Mouse (Mus musculus) v-Abl transformed pro-B cells (cell line): Measurements from ENCODE around the gene Cfap100.

Source experiments
- in situ Hi-C, 2 experiments: fragments of 400-800 bp; cut with MboI; formaldehyde crosslinking; loops; one replicate each; pipeline ENCODE4 v1.15.1; 2025; ENCODE audit not compliant: unreplicated experiment in 2 of 2

Gene Cfap100

DNA sequence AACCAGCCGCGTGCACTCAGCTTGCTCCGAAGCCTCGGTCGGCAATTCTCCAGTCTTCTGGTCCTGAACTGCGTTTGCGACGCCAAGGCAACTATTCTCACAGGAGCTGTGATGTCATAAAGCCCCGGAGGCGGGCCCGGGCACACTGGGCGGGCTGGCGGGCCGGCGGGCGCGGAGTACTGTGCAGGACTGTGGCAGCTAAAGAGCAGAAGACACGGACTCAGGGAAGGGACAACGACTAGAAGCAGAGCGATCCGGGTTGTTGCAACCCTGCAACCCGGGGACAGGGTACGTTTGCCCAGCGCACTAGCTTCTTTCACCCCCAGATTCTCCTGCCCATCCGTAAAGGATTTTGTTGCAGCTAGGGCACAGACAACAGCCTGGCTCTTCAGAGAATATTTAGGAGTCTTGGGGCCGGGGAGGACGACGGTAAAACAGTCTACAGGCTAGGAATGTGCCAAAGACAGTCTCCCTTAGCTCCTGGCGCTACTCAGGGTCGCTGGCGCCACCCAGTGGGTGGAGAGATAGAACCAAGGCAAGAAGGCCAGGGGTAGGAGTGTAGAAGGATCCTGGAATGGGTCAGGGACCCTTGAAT lies at the start of gene Cfap100:
TSS of gene Cfap100 (minus strand) at position 418 of the 595 bp plus-strand sequence.
- in situ Hi-C loops = no loop called here

DNA sequence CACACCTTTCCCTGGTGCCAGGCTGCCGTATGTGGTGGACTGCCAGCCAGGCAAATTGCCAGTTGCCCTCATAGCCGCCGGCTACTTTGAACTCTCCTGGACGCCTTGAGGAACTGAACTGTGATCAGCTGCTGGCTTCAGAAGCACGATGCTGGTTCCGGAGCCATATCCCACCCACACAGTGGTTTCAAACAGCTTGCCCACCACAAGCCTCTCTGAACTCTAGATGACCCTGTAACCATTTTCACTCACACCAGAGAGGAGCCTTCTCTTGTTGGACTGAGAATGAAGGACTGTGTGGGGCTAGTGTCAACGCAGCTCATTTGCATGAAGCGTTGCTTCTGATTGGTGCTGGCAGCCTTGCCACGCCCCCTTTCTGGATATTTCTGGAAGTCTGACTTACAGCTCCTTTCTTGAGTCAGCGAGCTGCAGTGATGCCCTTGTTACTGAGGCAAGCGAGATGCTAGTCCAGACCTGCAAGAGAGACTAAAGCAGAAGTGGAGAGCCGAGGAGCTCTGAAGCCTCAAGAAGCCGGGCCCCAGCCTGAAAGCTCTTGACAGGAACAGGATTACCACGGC lies 48.4 kb upstream of the Cfap100 start:
- in situ Hi-C loops = no loop called here

GRCm38 (mm10) chr6:90475854-90476212 lies 47.2 kb upstream of the Cfap100 start:
- in situ Hi-C loops = no loop called here

- in situ Hi-C loops = no loop called here
Observed at GRCm38 (mm10) chr6:90475176-90475853, 46.7 kb upstream of the Cfap100 start.

DNA sequence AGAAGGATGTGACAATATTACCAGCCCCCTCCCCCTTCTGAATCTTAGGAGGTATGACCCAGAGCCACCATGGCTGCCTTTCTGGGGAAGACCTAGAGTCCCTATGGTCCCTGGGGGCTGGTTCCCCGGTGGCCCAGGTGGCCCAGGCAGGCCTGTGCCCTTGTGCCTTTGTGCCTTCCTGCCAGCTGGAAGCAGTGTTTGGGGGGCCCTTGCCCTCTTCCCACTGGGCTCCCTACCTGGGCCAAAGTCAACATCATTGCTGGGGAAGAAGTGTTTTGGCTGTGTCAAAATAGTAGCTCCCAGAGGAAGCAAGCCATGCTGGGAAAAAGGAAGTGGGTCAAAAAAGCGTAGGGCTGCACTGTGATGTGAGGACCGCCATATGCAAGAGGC lies 45.8 kb upstream of the Cfap100 start:
- in situ Hi-C loops = no loop called here

DNA sequence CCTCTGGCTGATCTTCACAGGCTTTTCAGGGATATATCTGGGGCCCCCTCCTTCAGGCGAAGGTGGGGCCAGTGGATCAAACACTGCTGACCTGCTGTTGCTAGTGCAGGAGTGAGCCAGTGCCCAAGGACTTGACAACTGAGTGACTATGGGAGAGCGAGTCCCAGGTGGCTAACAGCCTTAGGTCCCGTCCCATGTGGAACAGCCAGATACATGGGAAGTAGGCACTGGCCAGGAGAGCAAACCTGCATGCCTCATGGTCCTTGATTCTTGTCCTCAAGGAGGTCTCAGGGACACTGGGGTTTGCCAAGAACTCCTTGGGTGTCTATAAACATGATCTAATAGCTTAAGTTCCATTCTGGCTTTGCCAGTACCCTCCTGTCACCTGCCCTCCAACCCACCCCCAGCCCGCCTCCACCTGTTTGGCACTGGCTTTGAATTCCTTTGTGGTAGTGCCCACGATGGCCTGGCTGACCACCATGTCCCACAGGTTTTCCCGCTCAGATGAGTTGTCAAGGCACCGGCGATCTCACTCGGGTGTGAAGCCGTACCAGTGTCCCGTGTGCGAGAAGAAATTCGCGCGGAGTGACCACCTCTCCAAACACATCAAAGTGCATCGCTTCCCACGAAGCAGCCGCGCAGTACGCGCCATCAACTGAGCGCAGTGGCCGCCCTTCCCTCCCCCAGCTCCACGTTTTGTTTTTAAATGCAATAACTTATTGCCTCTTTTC lies 45.2 kb upstream of the Cfap100 start:
- in situ Hi-C loops = no loop called here

DNA sequence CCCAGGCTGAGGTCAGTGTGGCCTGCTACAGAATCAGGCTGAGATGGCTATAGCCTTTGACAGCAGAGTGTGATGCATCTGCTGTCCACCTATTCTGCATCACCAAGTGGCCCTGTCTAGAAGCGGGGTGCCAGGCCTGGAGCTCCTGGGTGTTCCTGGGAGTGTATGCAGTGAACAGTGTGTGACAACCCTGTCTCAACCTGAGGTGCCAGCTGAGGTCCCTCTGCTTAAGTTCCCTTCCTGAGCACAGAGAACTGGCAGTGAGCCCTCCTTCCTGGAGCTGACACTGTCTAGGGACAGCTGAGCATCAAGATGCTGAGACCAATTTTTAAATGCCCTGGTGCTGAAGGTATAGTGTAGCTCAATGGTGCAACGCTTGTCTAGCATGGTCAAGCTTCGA lies 44.1 kb upstream of the Cfap100 start:
- in situ Hi-C loops = no loop called here

- in situ Hi-C loops = no loop called here
Observed at GRCm38 (mm10) chr6:90472079-90472478, 43.5 kb upstream of the Cfap100 start.

DNA sequence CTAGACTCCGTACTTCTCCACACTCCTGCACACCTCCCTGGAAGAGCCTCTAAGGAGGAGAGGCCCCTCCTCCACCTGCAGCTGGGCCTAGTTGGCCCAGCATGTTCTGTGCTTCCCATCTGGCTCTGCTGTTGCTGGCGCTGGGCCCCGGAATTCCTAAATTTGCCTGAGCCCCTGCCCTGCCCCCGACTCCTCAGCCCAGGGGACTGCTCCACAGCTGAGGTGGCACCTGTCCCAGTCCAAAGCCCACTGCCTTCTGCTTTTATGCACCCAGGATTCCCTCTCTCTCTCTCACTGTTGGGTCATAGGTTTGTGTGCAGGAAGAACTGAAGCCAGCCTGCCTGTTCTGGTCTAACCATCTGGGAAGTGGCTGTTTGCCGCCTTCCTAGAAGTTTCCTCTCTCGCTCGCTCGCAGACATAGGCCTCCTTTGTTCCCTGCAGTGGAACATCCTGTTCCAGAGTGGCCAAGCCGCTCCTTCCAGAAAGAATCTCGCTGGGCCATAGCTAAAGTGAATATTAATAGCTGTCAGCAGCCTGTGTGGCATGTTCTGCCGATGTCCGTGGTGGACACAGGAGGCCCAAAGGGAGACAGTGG lies 42.4 kb upstream of the Cfap100 start:
- in situ Hi-C loops = no loop called here

DNA sequence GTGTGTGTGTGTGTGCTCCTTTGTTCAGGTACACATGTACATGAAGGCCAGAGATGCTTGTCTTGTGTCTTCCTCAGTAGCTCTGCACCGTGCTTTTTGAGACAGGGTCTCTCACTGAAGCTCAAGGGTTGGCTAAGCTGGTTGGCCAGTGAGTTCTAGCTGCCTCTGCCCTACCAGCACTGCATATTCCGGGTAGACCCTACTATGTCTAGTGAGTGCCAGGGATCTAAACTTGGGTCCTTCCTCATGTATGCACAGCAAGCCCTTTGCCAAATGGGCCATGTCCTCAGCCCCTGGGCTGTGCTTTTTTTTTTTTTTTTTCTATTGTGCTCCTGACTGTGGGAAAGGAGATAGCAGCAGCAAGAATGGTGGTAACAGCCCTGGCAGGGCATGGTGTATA lies 41.7 kb upstream of the Cfap100 start:
- in situ Hi-C loops = no loop called here

DNA sequence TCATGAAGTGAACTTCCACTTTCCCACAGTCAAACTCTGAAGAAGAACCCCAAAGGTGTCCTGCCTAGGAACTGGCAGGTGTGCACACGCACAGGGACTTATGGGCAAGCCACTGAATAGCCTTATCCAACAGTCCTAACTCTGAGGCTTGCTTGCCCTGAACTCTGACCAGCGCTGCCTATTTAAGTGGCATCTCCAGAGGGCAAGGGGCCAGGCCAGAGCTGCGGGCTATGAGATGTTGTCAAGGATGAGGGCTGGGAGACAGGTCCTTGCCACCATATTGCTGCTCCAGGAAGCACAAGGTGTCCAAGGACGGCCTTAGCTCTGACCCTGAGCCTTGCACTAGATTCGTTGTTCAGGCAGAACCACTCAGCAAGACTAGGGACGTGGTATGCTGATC lies 40.4 kb upstream of the Cfap100 start:
- in situ Hi-C loops = no loop called here

DNA sequence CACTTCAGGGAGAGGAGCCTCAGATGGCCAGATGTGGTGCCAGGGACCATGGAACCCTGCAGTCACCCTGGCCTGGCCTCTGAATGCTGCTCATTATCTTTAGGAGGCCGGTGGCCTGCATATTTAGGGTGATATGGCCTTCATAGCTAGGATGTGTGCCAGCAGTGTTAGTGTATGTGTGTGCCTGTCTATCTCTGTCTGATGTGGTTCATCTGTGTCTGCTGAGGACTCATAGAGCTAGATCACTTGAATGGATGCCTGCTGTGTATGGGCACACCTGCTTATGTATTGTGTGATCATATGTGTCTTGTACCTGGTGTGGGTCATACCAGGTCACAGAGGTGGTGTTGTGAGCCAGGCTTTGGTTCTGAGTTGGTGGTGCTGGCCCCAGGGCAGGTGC lies 39.6 kb upstream of the Cfap100 start:
- in situ Hi-C loops = no loop called here

GRCm38 (mm10) chr6:90466847-90467410 lies 38.3 kb upstream of the Cfap100 start:
- in situ Hi-C loops = no loop called here

DNA sequence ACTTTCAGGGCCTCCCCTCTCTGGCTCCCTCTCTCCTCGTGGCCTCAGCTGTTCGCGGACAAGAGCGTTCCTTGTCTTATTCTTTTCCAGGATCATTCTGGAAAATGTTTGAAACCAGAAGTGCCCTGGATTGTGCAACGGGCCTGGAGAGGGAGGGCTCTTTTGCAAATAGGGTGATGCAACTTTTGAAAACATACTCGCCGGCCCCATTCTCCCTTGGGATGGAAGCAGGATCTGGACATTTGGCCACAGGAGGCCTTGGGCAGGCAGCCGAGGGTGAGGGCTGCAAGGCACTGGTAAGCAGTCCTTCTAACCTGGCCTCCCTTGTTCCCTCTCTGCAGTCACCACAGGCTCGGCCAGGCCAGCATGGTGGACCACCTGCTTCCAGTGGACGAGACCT lies 37.5 kb upstream of the Cfap100 start:
- in situ Hi-C loops = no loop called here

DNA sequence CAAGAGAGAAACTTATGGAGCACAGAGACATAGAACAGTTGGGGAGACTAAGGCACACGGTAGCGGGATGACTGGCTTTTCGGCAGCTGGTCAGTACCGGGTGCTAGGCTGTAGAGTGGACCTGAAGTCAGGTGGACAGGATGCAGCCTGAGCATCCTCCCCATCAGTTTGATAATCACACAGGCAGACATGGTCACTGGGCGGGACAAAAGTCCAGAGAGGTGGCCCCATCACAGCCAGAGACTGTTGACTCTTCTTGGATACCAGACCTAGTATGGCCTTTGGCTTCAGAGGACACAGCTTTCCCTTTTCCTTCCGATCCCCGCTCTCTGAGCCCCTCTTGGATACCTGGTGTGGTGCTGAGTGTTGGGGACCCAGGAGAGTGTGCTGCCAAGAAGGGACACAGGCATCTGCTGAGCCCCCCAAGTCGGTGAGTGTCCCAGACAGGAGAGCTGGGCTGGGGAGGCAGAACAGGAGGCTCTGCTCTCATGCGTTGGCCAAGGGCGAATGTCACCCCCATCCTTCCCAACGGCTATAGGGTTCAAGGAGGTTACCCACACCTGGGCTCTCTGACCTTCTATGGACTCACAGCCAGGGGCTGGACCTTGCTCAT lies 36.5 kb upstream of the Cfap100 start:
- in situ Hi-C loops = no loop called here

DNA sequence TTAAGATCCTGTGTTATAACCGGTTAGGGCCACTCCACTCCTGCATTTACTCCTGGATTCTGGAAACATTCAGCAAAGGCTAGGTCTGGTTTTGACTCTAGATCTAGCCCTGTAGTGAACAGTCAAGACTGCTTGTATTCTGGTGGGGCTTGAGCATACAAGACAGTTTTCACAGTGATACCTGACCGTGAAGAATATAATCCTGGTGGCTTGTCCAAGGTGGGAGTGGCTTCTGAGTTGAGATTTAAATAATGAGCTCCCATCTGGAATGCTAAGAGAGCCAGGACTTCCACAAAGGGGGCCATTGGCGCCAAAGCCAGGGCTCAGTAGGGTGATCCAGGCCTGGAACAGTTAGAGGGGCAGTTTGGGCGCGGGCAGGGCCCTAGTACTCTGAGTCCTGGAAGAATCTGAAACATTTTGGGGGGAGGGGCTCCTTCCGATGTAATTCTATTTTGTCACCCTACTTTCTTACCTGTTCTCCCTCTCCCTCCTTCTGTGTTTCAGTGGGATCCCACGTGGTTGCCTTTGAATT lies 35.4 kb upstream of the Cfap100 start:
- in situ Hi-C loops = no loop called here

DNA sequence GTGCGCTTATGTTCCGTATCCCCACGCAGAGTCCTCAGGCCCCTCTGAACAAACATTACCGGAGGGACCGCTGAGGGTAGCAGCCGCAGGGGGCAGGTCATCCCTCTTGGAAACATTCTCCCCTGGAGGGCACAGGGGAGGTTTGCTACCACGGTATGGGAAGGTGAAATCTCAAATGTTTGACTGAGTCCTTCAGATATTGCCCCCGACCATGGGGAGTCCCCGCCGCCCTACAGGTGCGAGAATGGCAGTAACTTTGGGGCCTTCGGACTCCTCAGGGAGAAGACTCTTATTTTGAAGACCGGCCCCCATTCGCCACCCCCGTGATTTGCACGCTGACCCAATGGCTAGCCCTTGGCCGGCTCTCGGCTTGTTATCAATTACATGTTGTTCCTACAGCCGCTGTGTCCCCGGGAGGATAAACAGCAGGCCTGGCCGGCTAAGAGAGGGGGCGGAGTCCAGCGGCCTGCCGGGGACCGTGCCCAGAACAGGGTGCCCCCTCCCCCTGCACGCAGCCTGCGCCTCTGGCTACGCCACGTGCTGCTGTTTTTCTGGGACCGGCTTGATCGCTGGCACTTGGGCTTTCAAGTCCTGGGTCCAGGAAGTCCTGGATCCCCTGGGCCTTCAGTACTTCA lies 34.7 kb upstream of the Cfap100 start:
- in situ Hi-C loops = no loop called here

DNA sequence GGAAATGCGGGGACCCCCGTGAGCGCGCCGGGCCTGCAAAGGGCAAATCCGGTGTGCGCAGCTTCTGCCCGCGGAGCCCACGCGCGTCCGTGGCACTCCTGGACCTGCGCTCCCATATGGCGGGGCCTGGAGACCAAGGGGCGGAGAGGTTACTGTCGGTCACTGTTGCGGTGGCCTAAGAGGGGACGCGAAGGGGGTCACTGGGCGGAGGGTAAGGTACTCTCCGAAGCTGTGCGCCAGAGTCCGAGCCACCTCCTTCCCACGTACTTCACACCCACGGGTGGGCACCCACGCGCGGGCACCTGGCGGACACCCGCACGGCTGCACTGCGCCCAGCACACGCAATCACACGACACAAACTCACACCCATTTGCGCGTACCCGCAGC lies 34.2 kb upstream of the Cfap100 start:
- in situ Hi-C loops = no loop called here

DNA sequence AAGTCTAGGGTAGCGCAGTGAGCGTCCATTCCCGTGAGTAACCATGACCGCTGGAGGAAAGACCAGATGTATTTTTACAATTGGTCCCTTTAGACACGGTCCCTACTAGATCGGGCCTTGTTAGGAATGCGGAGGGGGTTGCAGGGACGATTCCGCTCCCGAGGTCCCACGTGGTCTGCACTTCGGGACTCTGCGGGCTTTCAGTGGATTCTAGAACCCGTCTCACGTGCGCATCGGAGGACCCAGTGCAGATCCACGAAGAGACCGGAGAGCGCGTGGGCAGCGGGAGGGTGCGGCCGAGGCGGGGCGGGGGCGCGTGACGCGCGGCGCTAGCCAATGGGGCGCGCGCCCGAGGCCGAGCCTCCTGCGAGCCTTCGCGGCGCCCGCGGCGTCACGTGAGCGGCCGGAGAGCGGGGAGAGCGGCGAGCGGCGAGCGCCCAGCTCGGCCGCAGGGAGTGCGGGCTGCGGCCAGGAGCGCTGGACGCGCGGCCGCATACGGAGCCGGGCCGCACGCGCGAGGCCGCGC lies 33.6 kb upstream of the Cfap100 start, which contains the start of gene Klf15:
TSS of gene Klf15 (plus strand) at position 396 of the 526 bp plus-strand sequence.
- in situ Hi-C loops = no loop called here

- in situ Hi-C loops = no loop called here
Observed at GRCm38 (mm10) chr6:90461771-90462170, 33.2 kb upstream of the Cfap100 start.
